Mouse (Mus musculus): Measurements from ENCODE around the gene Brip1. TPM values are rescaled to one million over a fixed set of nuclear protein-coding genes. Genes with fewer than 3 reads are reported as not detected.

The Brip1 gene
- polyA plus RNA-seq, 1 experiment from 2014 or later = 11.7 TPM

- no peak for DNase-seq (ENCODE audit: extremely low spot score, low spot score)
These were observed 192.6 kb downstream of the Brip1 start for GRCm38 (mm10) chr11:86008211-86008905.

More at GRCm38 (mm10) chr11:86008211-86008905, 192.6 kb downstream of the Brip1 start:
- Histone ChIP-seq H3K4me3 (no peak overlapping the region), H3K27me3 (ENCODE audit: poor library complexity, severe bottlenecking) (no peaks in the 10 kb centered on the region), H3K27ac (no peak overlapping the region), H3K36me3 (replicated peaks) (no peaks in the 10 kb centered on the region), H3K4me1 (no peaks in the 10 kb centered on the region), H3K9me3 (no peaks in the 10 kb centered on the region)
- WGBS = 83% methylated on average over 10 of the region's 10 CpGs

Other genes with a start within 250 kb of the Brip1 start
- 52.0 and 56.6 TPM in 2 replicates for gene Ints2, start 56.4 kb upstream of the Brip1 start, polyA plus RNA-seq (2016; fragmentation: Nextera tagmentation; extraction: Ambion mirVana)
- 6.6 and 7.5 TPM in 2 replicates for gene Med13, start 156.4 kb upstream of the Brip1 start, polyA plus RNA-seq (2016; fragmentation: Nextera tagmentation; extraction: Ambion mirVana)